Mouse (Mus musculus): Measurements from ENCODE around the gene Lsmem1.
A peak's percentile ranks its signal among the peaks of the same experiment; 100 is the strongest.

Lsmem1 gene

DNA sequence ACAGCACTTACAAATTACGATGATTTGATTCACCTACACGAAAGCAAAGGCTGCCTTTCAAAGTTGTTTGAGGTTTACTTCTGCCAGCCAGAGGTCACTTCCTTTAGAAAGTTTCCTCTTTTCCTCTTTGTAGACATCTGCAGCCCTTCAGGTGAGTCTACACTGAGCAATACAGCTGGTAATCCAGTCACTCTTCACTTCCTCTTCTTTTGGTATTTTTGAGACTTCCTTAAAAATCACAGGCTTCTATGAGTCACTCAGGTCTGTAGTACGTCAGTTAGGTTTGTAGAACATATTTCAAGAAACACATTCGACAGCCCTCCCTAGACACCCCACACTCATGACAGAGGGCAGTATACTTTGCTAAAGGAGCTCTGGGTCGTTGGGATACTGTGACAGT lies 58.6 kb downstream of the Lsmem1 start:
- DNase-seq (ENCODE audit: low spot score) = no peak

DNA sequence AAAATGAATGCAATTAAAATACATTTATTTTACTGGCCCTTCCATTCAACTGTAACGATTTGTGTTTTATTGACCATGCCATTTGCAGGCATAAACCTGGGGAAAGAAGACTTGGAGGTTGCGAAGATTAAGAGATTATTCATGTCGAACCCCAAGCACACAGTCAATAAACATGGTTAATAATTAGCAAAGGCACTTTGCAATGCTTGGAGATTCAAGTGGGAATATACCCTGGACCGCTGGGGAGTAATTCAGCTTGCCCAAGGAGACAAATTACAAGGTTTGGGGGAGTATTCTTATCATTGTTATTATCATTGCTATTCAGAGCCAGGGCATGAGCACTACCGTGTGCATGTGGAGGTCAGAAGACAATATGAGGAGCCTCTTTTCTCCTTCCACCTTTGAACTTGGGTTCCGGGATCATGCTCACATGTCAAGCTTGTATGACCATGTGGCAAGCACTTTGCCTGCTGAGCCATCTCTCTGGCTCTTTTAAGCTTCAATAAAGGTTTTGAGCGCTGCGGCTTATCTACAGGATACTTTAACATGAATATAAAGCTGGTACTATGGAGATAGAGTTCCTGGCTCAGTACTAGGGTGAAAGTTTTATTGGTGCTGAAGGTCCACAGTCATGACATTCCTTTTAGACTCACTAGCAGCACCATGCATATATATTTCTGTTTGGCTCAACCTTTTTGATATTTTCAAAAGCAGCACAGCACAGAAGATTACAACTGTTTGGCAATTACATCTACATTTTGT lies 59.6 kb downstream of the Lsmem1 start:
- DNase-seq (ENCODE audit: low spot score) = no peak

DNA sequence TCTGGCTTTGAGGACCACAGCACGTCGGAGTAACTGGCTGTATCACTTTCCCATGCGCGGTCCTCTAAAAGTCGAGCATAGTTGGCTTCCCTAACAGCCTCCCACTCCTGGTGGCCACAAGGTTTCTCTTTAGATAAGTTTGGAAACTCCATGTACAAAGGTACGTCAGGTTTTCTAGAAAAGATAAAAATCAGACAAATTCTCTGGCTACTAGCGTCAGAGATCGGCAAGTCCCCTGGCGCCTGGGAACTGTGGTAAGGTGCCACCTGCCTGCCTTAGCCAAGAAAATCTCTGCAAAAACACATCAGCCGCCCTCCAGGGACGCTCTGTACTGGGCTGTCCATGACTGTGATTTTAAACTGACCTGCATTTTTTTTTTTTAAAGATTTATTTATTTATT lies 64.8 kb downstream of the Lsmem1 start:
- peak; percentile 6 for DNase-seq (ENCODE audit: low spot score)

DNA sequence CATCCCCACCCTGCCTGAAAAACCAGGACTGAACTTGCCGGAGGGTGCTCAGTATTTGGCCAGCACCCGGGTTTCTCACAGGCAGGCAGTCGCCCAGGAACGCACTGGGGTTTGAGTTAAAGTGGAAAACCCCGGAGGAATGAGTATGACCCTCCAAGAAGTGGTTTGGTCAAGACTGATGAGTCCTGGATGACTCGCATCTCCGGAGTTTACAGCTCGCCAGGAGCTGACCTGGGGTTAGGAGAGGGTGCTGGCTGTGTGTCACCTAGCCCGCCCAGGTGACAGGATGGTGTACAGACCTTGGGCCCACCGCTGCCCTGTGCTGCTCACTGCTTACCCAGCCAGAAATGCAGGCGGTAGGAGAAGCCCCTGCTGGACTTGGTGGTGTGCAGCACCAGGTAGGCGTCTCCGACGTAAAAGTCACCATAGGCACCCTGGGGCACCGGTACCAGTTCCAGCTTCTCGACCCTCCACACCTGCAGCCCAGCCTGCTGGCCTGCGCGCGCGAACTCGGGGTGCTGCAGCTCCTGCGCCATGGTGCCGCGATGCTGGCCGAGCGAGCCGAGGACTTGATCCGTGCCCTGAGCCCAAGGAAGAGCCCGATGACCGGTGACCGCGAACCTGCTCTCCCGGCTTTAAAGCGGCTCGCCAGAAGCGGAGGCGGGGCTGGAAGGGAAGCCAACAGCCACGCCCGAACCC lies 65.6 kb downstream of the Lsmem1 start, which contains the start of gene Scin:
Gene Scin, minus strand, starts transcription at position 656 of the 699 bp plus-strand sequence.
- peak; percentile 49 for DNase-seq (ENCODE audit: low spot score)

DNA sequence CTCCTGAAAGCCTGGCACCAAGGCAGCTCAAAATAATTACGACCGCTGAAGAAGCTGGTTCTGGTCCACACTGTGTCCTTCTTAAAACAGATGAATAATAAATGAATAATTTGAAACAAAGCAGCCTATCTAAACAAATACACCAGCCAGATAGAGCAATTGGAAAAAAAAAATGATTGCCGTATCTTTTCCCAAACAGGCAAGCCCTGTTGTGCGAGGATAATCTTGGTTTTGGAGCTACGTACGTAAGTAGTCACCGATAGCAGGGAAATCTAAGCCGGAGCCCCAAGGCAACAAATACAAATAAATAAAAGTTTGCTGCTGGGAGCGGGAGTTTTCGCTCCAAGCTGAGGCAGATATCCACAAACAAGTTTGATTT lies 66.1 kb downstream of the Lsmem1 start:
- DNase-seq (ENCODE audit: low spot score) = peak; percentile 42

Measured in embryo, embryonic 10.5 days (tissue).